Mouse (Mus musculus) brain, adult 2 months (tissue): ENCODE measurements around the gene Pdzk1ip1.

ENCODE experiments used
- DNase-seq: peaks from one replicate; pipeline ENCODE4 v3.0.0; 2011; ENCODE audit warnings: low read depth, low spot score

Gene Pdzk1ip1

GRCm38 (mm10) chr4:115121608-115122007, 33.1 kb downstream of the Pdzk1ip1 start:
- no peak for DNase-seq

- no peak for DNase-seq
Measured at GRCm38 (mm10) chr4:115123507-115123906, 35.0 kb downstream of the Pdzk1ip1 start.

- DNase-seq, result no peak
Measured at GRCm38 (mm10) chr4:115124713-115125112, 36.2 kb downstream of the Pdzk1ip1 start.

GRCm38 (mm10) chr4:115133085-115133484, 44.6 kb downstream of the Pdzk1ip1 start:
- peak; percentile 61 for DNase-seq

- peak; percentile 95 for DNase-seq
Measured at GRCm38 (mm10) chr4:115133621-115134295, 45.2 kb downstream of the Pdzk1ip1 start, which contains the start of gene Cyp4x1. Gene Cyp4x1 (minus strand): TSS chr4:115134281.

GRCm38 (mm10) chr4:115134296-115134630, 45.8 kb downstream of the Pdzk1ip1 start:
- no peak for DNase-seq
